Mouse (Mus musculus) small intestine, adult 2 months (tissue): Measurements from ENCODE around the gene Mrgpre.

Source experiments
- CTCF ChIP-seq: fragments of 200-500 bp; IDR thresholded peaks from 2 replicates; pipeline ENCODE4 v1.5.1; 2012; ENCODE audit warnings: low read depth, mild to moderate bottlenecking, control low read depth, inconsistent platforms, low read length, moderate library complexity, mixed read lengths; ENCODE audit not compliant: insufficient replicate concordance, insufficient read length; ENCODE audit errors: extremely low read depth
- POLR2A ChIP-seq: fragments of 200-500 bp; IDR thresholded peaks from 2 replicates; pipeline ENCODE4 v1.6.1; 2012; ENCODE audit warnings: low read depth, mild to moderate bottlenecking, control low read depth, inconsistent platforms, low read length, moderate library complexity

DNA sequence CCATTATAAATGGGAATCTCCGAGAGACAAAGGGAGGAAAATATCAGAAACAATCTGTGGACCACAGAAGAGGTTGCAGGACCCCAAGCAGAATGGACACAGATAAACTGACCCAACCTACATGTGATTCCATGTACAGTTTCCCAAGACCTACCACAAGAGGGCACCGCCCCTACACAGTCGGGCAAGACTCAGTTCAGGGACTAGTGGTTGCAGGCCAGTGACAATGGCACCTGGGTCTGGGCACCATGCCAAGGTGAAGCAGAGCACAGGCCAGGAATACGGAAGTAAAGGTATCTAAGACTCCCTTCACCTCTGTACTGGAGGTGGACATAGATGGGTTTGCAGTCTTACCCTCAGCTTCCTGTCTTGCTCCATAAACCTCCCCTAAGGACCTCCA lies 8.8 kb upstream of the Mrgpre start:
- TF ChIP-seq CTCF (peak; percentile 75; the same call in 1 of the 2 replicates), POLR2A (no peak)
